Mouse (Mus musculus): ENCODE data around the gene Dync1i2.
A peak's percentile ranks its signal among the peaks of the same experiment; 100 is the strongest.

The Dync1i2 gene

DNA sequence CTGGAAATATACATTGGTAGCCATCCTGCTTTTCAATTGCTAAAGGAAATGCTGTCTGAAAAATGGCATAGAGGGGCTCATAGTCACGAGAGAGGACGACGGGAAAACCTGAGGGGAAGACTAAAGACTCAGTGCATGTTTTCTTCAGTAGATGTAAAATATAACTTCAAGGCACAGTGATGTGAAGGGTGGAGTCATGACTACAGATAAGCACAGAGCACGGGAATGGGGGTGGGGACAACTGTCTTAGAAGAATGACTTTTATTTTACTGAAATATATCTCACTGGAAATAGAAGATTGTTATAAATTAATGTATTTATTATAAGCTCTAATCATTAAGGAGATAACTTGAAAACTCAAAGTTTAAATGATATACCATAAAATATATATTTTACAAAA, 58.6 kb downstream of the Dync1i2 start:
- no peak for DNase-seq (ENCODE audit: low spot score)

DNA sequence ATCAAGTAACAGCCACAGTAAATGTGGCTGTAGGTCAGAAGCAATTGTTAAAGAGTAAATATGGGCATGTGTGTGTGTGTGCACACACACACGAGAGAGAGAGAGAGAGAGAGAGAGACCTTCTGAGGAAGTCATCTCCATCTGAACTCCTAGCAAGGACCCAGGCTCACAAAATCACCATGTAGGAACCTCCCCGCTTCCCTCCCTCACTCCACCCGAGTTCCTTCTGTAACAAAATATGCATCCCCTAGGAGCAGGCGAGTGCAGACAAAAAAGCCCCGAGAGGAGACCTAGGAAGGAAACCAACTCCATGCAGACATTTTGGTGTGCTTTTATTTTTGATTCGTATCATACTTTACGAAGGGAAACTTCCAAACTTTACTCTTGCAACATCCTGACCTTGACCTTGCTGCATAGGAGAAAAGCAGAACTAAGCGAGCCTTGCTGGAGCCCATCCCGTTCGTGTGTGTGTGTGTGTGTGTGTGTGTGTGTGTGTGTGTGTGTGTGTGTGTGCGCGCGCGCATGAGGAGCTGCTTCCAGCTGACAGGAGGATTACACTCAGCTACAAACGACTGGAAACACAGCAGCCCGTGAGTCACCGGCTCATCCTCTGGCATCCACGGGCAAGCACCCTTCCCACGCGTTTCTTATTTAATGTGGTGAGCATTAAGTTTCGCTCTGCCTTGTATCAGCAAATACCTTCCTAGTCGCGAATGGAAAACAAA, 62.6 kb downstream of the Dync1i2 start:
- DNase-seq (ENCODE audit: low spot score) = no peak

GRCm38 (mm10) chr2:71275734-71276133, 64.2 kb downstream of the Dync1i2 start:
- DNase-seq (ENCODE audit: low spot score) = no peak

- DNase-seq (ENCODE audit: low spot score) = no peak
These were observed 67.6 kb downstream of the Dync1i2 start for GRCm38 (mm10) chr2:71278791-71279775.

DNA sequence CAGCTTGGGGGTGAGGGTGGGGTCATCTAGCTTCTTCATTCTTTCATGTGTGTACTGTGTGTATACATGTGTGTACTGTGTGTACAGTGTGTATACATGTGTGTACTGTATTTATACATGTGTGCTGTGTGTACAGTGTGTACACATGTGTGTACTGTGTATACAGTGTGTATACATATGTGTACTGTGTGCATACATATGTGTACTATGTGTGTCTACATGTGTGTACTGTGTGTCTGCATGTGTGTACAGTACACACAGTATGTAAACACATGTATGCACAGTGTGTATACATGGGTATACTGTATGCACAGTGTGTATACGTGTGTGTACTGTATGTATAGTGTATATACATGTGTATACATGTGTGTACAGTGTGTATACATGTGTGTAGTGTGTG, 70.5 kb downstream of the Dync1i2 start:
- DNase-seq (ENCODE audit: low spot score) = no peak

DNA sequence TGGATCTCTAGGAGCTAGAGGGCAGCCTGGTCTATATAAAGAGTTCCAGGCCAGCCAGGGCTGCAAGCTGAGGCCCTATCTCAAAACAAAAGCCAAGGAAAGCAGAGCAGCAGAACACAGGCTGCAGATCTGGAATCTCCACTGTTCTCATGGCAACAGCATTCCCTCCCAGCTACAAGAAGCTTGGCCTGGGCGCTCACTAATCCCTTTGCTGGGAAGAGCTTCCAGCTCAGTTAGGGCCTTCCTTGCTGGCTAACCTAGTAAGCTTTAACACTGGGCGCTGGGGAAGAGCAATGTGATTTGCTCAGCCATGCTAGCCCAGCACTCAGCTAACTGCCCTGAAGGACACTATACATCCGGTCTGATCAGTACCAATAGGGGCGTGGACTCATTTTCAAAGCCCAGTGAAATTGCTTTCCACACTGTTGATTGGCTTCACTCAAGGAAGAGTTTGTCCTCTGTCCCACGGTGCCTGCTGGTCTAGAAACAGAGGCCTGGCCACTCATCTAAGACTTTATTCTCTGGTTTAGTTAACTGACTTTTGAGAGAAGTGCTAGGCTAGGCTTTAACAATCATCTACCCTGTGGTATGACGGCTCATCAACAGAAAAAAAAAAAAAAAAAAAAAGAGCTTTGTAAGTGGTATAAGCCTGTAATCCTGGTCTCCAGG, 78.7 kb downstream of the Dync1i2 start:
- DNase-seq (ENCODE audit: low spot score) = peak; percentile 62

DNA sequence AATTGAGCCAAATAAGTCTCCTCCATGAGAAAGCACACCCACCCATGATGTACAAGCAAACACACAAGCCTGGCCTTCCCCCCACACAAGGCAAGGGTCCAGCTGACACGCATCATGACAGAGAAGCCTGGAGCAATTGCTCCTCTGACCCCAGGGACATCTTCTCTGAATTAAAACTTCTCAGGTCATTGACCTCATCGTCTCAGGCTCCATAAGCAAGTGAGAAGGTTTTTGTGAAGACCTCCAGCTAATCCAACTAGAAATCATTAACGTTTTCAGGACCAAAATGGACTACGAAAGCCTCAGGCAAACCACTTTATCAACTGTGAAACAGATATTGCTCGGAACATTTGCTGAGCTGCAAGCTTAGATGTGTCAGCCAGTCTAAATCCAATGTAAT, 80.1 kb downstream of the Dync1i2 start:
- no peak for DNase-seq (ENCODE audit: low spot score)

DNA sequence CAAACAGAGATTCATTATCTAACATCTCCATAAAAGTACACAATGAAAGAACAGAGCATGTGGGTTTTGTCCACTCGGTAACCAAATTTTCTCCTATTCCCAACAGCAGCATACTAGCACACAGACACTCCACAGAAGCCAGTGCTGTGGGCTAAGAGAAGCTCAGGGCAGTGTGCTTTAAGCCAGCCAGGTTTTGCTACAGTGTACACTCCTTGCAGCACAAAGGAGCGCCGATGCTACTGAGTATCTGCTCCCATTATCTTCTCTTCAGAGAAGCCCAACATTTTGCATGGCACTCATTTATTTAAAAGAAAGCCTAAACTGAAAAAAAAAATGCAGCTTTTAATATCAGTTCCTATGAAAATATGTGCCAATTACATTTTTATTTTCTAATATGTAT, 82.5 kb downstream of the Dync1i2 start:
- DNase-seq (ENCODE audit: low spot score) = no peak

DNA sequence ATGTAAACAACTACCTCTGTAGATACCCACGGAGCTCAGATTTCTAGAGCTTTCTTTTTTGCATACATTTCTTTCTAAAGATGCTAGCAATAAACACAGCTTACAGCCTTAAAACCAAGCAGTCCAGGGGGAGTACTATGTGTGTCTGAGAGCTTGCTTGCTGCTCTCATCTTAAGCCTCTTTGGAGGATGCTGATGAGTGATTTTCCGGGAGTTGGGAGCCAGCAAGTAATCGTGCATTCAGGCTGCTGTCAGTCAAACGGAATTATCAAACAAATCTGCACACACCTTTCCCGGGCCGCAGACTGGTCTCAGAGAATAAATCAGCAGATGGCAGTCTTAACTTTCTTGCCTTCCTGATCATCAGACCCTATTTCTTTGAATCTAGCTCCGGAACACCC, 83.0 kb downstream of the Dync1i2 start:
- DNase-seq (ENCODE audit: low spot score) = no peak

GRCm38 (mm10) chr2:71295844-71296243, 84.3 kb downstream of the Dync1i2 start:
- DNase-seq (ENCODE audit: low spot score) = no peak

GRCm38 (mm10) chr2:71297501-71297900, 86.0 kb downstream of the Dync1i2 start:
- DNase-seq (ENCODE audit: low spot score) = no peak

GRCm38 (mm10) chr2:71298729-71299128, 87.2 kb downstream of the Dync1i2 start:
- no peak for DNase-seq (ENCODE audit: low spot score)

DNA sequence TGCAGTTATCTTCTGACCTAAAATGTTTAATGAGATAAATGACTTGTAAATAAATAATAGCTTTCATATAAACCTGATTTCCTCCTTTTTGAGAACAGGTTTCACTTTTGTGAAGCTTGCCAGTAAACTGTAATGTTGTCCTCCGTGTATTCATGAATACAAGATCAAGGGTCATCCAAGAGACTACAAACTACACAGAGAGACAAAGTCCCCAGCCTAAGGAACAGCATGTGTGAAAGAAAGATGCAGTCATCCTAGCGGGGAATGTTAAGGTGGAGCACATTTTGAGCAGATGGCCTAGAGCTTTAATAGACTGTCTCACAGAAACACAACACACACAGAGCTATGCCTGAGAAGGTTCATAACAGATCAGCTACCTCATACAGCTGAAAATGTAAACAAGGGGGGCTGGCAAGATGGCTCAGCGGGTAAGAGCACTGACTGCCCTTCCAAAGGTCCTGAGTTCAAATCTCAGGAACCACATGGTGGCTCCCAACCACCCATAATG, 90.7 kb downstream of the Dync1i2 start:
- no peak for DNase-seq (ENCODE audit: low spot score)

GRCm38 (mm10) chr2:71303221-71303620, 91.7 kb downstream of the Dync1i2 start:
- peak; percentile 34 for DNase-seq (ENCODE audit: low spot score)

- no peak for DNase-seq (ENCODE audit: low spot score)
These were observed 93.3 kb downstream of the Dync1i2 start for GRCm38 (mm10) chr2:71304821-71305220.

DNA sequence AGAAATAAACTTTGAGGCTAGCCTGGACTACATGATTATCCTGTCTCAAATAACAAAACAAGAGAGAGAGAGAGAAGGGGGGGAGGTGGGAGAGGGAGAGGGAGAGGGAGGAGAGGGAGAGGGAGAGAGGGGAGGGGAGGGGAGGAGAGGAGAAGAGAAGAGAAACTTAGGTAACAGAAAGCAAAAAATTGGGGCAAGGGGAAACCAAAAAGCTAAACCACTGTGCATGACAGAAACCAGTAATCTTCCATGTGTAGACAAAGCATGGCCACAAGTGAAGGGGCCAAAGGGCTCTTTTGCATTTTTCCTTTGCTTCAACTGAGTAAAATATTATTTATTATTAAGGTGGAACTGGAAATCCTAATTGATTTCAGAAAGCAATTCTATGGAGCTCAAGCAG, 94.9 kb downstream of the Dync1i2 start:
- no peak for DNase-seq (ENCODE audit: low spot score)

DNA sequence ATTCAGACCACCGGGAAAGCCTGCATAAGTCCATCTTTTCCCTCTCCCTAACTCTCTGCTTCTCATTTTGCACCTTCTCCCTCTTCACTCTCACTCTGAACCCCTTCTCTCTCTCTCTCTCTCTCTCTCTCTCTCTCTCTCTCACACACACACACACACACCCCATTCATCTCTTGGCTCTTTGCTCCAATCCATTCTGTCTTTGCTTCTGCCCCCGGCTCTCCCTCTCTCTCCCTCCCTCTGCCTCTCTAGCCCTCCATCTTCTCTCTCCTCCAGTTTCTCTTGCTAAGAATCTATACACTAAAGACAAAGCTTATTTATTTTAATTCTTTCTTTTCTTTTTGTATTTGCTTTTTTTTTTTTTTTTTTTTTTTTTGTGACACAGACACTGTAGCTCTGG, 98.2 kb downstream of the Dync1i2 start:
- no peak for DNase-seq (ENCODE audit: low spot score)

DNA sequence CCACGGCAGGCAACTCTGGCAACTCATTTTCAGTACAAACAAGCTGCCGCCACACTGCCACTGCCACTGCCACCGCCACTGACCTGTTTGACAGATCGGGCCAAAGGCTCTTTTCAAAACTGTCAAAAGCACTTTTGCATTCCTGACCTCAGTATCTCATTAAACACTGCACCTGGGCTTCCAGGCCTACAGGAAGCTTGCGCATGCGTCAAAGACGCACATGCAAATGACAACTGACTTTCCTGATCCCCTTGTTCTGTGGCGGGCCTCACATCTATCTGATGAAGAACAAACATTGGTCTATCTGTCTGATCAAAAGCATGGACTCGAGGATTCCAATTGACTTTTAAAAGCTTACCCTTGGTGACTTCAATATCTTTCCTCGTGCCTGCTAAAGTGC, 100.6 kb downstream of the Dync1i2 start:
- peak; percentile 28 for DNase-seq (ENCODE audit: low spot score)

Measured in embryo, embryonic 10 days (tissue).